18 mouse cellular contexts compared by ENCODE assay signal in genomic region chr12:85134043-85134794, GRCm38 (mm10). TPM values are rescaled to one million over a fixed set of nuclear protein-coding genes. Genes with fewer than 3 reads are reported as not detected.
"Had no signal": no experiment of that assay in that cellular context is flagged by ENCODE, and none has a peak within 500 bp of the region (broad histone marks: within the 10 kb centered on the region; RNA-seq: fewer than 3 reads in every experiment).

No protein-coding gene starts in this region.

- H3K27ac ChIP-seq: liver, embryonic 14.5 days; midbrain, embryonic 10.5 days; midbrain, embryonic 12.5 days had no signal

- H3K9ac ChIP-seq: liver, embryonic 14.5 days; lung, embryonic 14.5 days; midbrain, embryonic 12.5 days had no signal

- H3K4me2 ChIP-seq: lung, embryonic 14.5 days; midbrain, embryonic 12.5 days had no signal

- H3K4me3 ChIP-seq: midbrain, embryonic 10.5 days; midbrain, embryonic 12.5 days; myocyte had no signal

- ATAC-seq: lung, postnatal 0 days; midbrain, embryonic 16.5 days had no signal

- DNase-seq: lung, adult 18-20 months; lung, embryonic 14.5 days; lung, postnatal 14 days; lung, postnatal 4 days; midbrain, embryonic 14.5 days; right cerebral cortex, postnatal 14 days; right cerebral cortex, postnatal 4 days; spleen, adult 18-20 months; thymus, adult 18-20 months; thymus, postnatal 14 days; thymus, postnatal 36 days had no signal

- H3K27me3 ChIP-seq: midbrain, embryonic 12.5 days had no signal

- H3K9me3 ChIP-seq: midbrain, embryonic 10.5 days; midbrain, embryonic 12.5 days had no signal

- H3K4me1 ChIP-seq: midbrain, embryonic 12.5 days had no signal

RNA-seq across cellular contexts. Expression of gene Rps6kl1, which starts 16.8 kb away (rescaled TPM):
- total RNA-seq: megakaryocyte-erythroid progenitor cell, adult 5-6 weeks had no signal

RNA-seq across cellular contexts. Expression of gene Pgf, which starts 43.4 kb away (rescaled TPM):
- total RNA-seq: megakaryocyte-erythroid progenitor cell, adult 5-6 weeks had no signal
